ENCODE assay signal across 12 mouse cellular contexts in genomic region chr8:84739401-84739742, GRCm38 (mm10). TPM values are rescaled to one million over a fixed set of nuclear protein-coding genes. Genes with fewer than 3 reads are reported as not detected.
DNase-seq lines count a peak whose midpoint lies in the region; ATAC-seq and TF ChIP-seq lines count a peak whose summit lies in the region.
"Had no signal": no experiment of that assay in that cellular context is flagged by ENCODE, and none has a peak within 500 bp of the region (broad histone marks: within the 10 kb centered on the region; RNA-seq: fewer than 3 reads in every experiment).

No protein-coding gene starts in this region.

- no peak for ATAC-seq in lung, embryonic 15.5 days (ENCODE audit: borderline replicate concordance, extremely low read depth, low FRiP score, low TSS enrichment)
- ATAC-seq in forebrain, embryonic 16.5 days, result no peak
- ATAC-seq in neural tube, embryonic 15.5 days (ENCODE audit: low FRiP score), result no peak

- no peak overlapping the region for H3K9ac ChIP-seq in lung, embryonic 15.5 days
- H3K9ac ChIP-seq in forebrain, embryonic 16.5 days (replicated peaks; ENCODE audit: low read depth, low read length), result peak overlapping the region; percentile 34
- H3K9ac ChIP-seq in neural tube, embryonic 15.5 days (replicated peaks), result no peak overlapping the region

- peak overlapping the region; percentile 73 for H3K27ac ChIP-seq in cerebellum, adult 2 months (ENCODE audit: insufficient read depth, low read length)
- peak overlapping the region; percentile 56 for H3K27ac ChIP-seq in lung, embryonic 15.5 days
- H3K27ac ChIP-seq in forebrain, embryonic 16.5 days (ENCODE audit: low read length), result peak overlapping the region; percentile 51
- peak overlapping the region; percentile 56 for H3K27ac ChIP-seq in neural tube, embryonic 15.5 days (replicated peaks)

- H3K27me3 ChIP-seq in cerebellum, adult 2 months (ENCODE audit: control insufficient read depth, insufficient read depth, low read length), result no peaks in the 10 kb centered on the region
- no peaks in the 10 kb centered on the region for H3K27me3 ChIP-seq in lung, embryonic 15.5 days
- H3K27me3 ChIP-seq in forebrain, embryonic 16.5 days (replicated peaks; ENCODE audit: control insufficient read depth, insufficient read depth, low read length), result no peaks in the 10 kb centered on the region
- H3K27me3 ChIP-seq in neural tube, embryonic 15.5 days (replicated peaks), result peaks cover 81% of the 10 kb centered on the region

- no peaks in the 10 kb centered on the region for H3K9me3 ChIP-seq in lung, embryonic 15.5 days
- H3K9me3 ChIP-seq in forebrain, embryonic 16.5 days (ENCODE audit: control insufficient read depth, low read length), result no peaks in the 10 kb centered on the region
- H3K9me3 ChIP-seq in neural tube, embryonic 15.5 days (replicated peaks), result no peaks in the 10 kb centered on the region

- no peak overlapping the region for H3K4me2 ChIP-seq in lung, embryonic 15.5 days
- no peak overlapping the region for H3K4me2 ChIP-seq in forebrain, embryonic 16.5 days (ENCODE audit: low read length)
- H3K4me2 ChIP-seq in neural tube, embryonic 15.5 days, result no peak overlapping the region

- H3K4me1 ChIP-seq in cerebellum, adult 2 months (ENCODE audit: control insufficient read depth, insufficient read depth, low read length), result peaks cover 92% of the 10 kb centered on the region
- H3K4me1 ChIP-seq in lung, embryonic 15.5 days, result peaks cover 79% of the 10 kb centered on the region
- H3K4me1 ChIP-seq in forebrain, embryonic 16.5 days (replicated peaks; ENCODE audit: control insufficient read depth, insufficient read depth, low read length), result peaks cover 97% of the 10 kb centered on the region
- H3K4me1 ChIP-seq in neural tube, embryonic 15.5 days, result peaks cover 95% of the 10 kb centered on the region

- no peak for TF ChIP-seq POLR2A in cerebellum, adult 2 months (IDR thresholded peaks at IDR 0.05; ENCODE audit: borderline replicate concordance, insufficient read depth, low read length)

- no peak overlapping the region for H3K4me3 ChIP-seq in cerebellum, adult 2 months (replicated peaks; ENCODE audit: insufficient read depth, low read depth, low read length)
- no peak overlapping the region for H3K4me3 ChIP-seq in lung, embryonic 15.5 days
- H3K4me3 ChIP-seq in forebrain, embryonic 16.5 days (replicated peaks; ENCODE audit: low read length), result no peak overlapping the region
- H3K4me3 ChIP-seq in neural tube, embryonic 15.5 days (replicated peaks), result no peak overlapping the region
- H3K4me3 ChIP-seq: erythroblast, embryonic 14.5 days had no signal

- 0% methylated on average over 1 of the region's 1 CpGs for WGBS in cerebellum, adult 2 months
- 0% methylated on average over 1 of the region's 1 CpGs for WGBS in lung, embryonic 15.5 days
- 0% methylated on average over 1 of the region's 1 CpGs for WGBS in forebrain, embryonic 16.5 days
- WGBS in neural tube, embryonic 15.5 days, result 4% methylated on average over 1 of the region's 1 CpGs

- H3K36me3 ChIP-seq in lung, embryonic 15.5 days, result no peaks in the 10 kb centered on the region
- no peaks in the 10 kb centered on the region for H3K36me3 ChIP-seq in forebrain, embryonic 16.5 days (ENCODE audit: control insufficient read depth, insufficient read depth)
- no peaks in the 10 kb centered on the region for H3K36me3 ChIP-seq in neural tube, embryonic 15.5 days

- no peak for TF ChIP-seq CTCF in cerebellum, adult 2 months (IDR thresholded peaks at IDR 0.05; ENCODE audit: borderline replicate concordance, insufficient read depth, low read depth, low read length)

- no peak for DNase-seq in cerebellum, adult 2 months
- DNase-seq in cerebellum, postnatal 10 days, result no peak
- DNase-seq in lung, postnatal 14 days, result no peak
- no peak for DNase-seq in thymus, adult 18-20 months
- no peak for DNase-seq in gastrocnemius, postnatal 10 days
- DNase-seq: cerebellum, adult 11 months; kidney, postnatal 36 days had no signal

RNA-seq across cellular contexts. Expression of gene G430095P16Rik, which starts 16.6 kb away (rescaled TPM):
- 0.27 and 0.33 TPM in 2 replicates for polyA plus RNA-seq in cerebellum, adult 2 months (2012; rRNA removed)
- polyA plus RNA-seq in lung, embryonic 15.5 days (2015; fragmentation: Nextera tagmentation; extraction: Ambion mirVana), result 3.4 and 4.4 TPM in 2 replicates
- 2.0 and 2.2 TPM in 2 replicates for polyA plus RNA-seq in forebrain, embryonic 16.5 days (2015; fragmentation: Nextera tagmentation; extraction: Ambion mirVana)
- 1.4 and 1.8 TPM in 2 replicates for polyA plus RNA-seq in neural tube, embryonic 15.5 days (2015; fragmentation: Nextera tagmentation; extraction: Ambion mirVana)
- total RNA-seq in gastrocnemius, postnatal 10 days (2021), result 1 to 10 TPM; 2.2 to 2.8 TPM
- total RNA-seq: left cerebral cortex, postnatal 14 days had no signal

RNA-seq across cellular contexts. Expression of gene Lyl1, which starts 38.1 kb away (rescaled TPM):
- 1.7 TPM in 2 replicates for polyA plus RNA-seq in cerebellum, adult 2 months (2012; rRNA removed)
- polyA plus RNA-seq in lung, embryonic 15.5 days (2015; fragmentation: Nextera tagmentation; extraction: Ambion mirVana), result 11.9 and 12.1 TPM in 2 replicates
- 2.6 and 2.9 TPM in 2 replicates for polyA plus RNA-seq in forebrain, embryonic 16.5 days (2015; fragmentation: Nextera tagmentation; extraction: Ambion mirVana)
- 3.1 and 6.1 TPM in 2 replicates for polyA plus RNA-seq in neural tube, embryonic 15.5 days (2015; fragmentation: Nextera tagmentation; extraction: Ambion mirVana)
- total RNA-seq in gastrocnemius, postnatal 10 days (2021), result 1 to 10 TPM; 3.3 to 5.4 TPM

RNA-seq across cellular contexts. Expression of gene Nacc1, which starts 51.7 kb away (rescaled TPM):
- 91.0 and 93.9 TPM in 2 replicates for polyA plus RNA-seq in cerebellum, adult 2 months (2012; rRNA removed)
- 20.2 and 21.6 TPM in 2 replicates for polyA plus RNA-seq in lung, embryonic 15.5 days (2015; fragmentation: Nextera tagmentation; extraction: Ambion mirVana)
- 15.5 and 15.7 TPM in 2 replicates for polyA plus RNA-seq in forebrain, embryonic 16.5 days (2015; fragmentation: Nextera tagmentation; extraction: Ambion mirVana)
- 12.3 and 14.1 TPM in 2 replicates for polyA plus RNA-seq in neural tube, embryonic 15.5 days (2015; fragmentation: Nextera tagmentation; extraction: Ambion mirVana)
- total RNA-seq in gastrocnemius, postnatal 10 days (2021), result 10 to 100 TPM; 38.2 to 39.1 TPM

RNA-seq across cellular contexts. Expression of gene Trmt1, which starts 53.3 kb away (rescaled TPM):
- 144 and 148 TPM in 2 replicates for polyA plus RNA-seq in cerebellum, adult 2 months (2012; rRNA removed)
- polyA plus RNA-seq in lung, embryonic 15.5 days (2015; fragmentation: Nextera tagmentation; extraction: Ambion mirVana), result 57.5 and 58.4 TPM in 2 replicates
- 63.4 and 73.3 TPM in 2 replicates for polyA plus RNA-seq in forebrain, embryonic 16.5 days (2015; fragmentation: Nextera tagmentation; extraction: Ambion mirVana)
- polyA plus RNA-seq in neural tube, embryonic 15.5 days (2015; fragmentation: Nextera tagmentation; extraction: Ambion mirVana), result 66.7 and 75.1 TPM in 2 replicates
- total RNA-seq in gastrocnemius, postnatal 10 days (2021), result 10 to 100 TPM; 33.7 to 43.9 TPM
